Mouse (Mus musculus) kidney, adult 2 months (tissue): ENCODE data around the gene Cd164l2.

Experiments
- CTCF ChIP-seq: fragments of 200-500 bp; conservative IDR thresholded peaks from 2 replicates; pipeline ENCODE4 v1.5.1; 2011; ENCODE audit warnings: low read depth, mild to moderate bottlenecking, control low read depth, low read length, moderate library complexity, mixed read lengths; ENCODE audit not compliant: insufficient read depth, insufficient read length
- POLR2A ChIP-seq: fragments of 200-500 bp; IDR thresholded peaks from one replicate; pipeline ENCODE4 v1.6.1; 2011; ENCODE audit warnings: low read depth, low read length, control low read depth

GRCm38 (mm10) chr4:133247072-133247471 is 35.1 kb downstream of the Cd164l2 start:
- TF ChIP-seq POLR2A (no peak), CTCF (no peak)
